Mouse (Mus musculus) ovary, postnatal 36 days (tissue): ENCODE data around the gene Syngr1.

Experiments used
- DNase-seq: peaks from one replicate; pipeline ENCODE4 v3.0.0; 2022; ENCODE audit warnings: low spot score, mixed read lengths

The Syngr1 gene

GRCm38 (mm10) chr15:80070095-80070644 lies 21.0 kb upstream of the Syngr1 start:
- no peak for DNase-seq

GRCm38 (mm10) chr15:80071951-80072437 lies 19.1 kb upstream of the Syngr1 start:
- no peak for DNase-seq

DNA sequence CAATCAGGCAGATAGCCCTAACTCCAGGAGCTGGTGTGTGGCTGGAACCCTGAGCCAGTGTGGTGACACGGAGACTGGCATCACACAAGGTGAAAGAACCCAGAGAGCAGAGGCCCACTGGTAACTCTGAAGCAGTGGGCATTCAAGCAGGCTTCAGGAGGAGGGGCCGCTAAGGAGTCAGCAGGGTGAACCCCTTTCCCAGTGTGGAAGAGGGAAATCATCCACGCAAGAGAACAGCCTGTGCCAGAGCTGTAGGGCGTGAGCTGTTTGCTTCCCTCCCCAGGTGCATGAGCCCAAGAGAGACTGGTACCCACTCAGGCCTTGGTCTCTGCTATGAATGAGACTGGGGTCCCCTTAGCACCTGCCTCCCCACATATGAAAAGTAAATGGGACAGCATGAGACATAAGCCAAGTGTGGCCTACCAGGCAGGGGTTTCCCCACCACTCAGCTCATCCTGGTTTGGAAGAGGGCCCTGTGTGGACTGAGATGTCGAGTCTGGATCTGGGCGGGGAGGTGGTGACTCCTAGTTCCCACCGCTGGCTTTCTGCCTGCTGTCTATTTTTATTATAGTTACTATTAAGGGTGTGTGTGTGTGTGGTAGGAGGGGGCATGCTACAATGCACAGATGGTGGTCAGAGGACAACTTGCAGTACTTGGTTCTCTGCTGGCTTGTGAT lies 18.4 kb upstream of the Syngr1 start:
- no peak for DNase-seq

GRCm38 (mm10) chr15:80073256-80073621 lies 17.9 kb upstream of the Syngr1 start:
- no peak for DNase-seq

GRCm38 (mm10) chr15:80074663-80075373 lies 16.3 kb upstream of the Syngr1 start:
- no peak for DNase-seq

- DNase-seq = no peak
These were observed 15.8 kb upstream of the Syngr1 start for GRCm38 (mm10) chr15:80075374-80075694.

DNA sequence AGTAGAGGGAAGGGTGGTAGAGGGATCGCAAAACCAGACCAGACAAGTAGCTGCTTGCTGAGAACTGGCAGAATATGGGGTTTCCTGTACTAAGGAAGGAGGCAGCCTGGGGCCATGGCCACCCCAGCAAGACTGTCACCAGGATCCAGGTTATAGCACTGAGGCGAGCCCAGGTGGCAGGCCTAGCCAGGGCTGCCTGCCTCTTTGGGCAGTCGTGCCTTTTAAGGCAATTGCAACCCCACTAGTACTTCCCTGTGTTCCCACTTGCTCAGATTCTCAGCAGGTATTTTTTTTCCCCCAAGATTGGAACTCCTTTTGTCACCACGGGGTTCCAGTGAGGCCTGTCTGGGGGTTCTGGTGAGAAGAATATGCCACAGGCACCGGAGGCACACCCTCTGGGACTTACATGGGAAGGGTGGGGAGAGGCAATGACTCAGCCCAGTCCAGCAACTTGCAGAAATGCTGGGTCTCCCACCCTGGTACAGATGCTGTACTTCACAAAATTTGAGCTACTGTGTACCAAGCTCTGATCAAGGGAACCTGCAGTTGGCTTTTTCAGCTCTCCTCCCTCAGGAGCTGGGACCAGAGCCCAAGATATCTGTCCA lies 15.3 kb upstream of the Syngr1 start:
- no peak for DNase-seq

- DNase-seq = peak; percentile 72
These were observed 14.6 kb upstream of the Syngr1 start for GRCm38 (mm10) chr15:80076338-80077136.

DNA sequence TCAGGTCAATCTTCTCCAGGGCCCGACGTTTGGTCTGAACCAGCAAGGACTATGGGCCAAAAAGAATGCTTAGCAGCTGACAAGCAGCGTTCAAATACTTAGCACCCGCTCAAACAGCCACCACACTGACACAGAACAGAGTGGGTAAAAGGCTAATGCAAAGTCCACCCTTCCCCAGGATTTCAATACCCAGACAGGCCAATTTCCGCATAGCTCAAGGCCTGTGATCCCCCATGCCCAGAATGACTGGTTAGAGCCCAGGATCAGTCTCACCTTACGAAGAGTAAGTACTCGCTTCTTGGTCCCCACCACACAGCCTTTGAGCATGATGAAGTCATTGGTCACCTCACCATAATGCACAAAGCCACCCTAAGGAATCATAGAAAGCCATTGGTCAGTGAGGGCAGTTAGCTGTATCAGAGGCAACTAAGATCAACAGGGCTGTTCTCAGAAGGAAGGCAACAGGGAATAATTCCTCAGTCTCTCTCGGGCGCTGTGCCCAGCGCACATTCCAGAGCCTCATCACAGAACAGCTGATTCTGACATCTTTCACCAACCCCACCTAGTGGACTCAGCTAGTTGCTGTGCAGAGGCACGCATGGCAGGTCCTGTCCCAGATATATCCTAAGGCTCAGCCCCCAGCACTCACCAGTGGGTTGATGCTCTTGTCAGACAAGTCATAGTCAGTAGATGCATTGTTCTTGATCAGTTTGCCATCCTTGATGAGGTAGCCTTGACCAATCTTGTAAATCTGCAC lies 12.9 kb upstream of the Syngr1 start:
- DNase-seq = no peak

DNA sequence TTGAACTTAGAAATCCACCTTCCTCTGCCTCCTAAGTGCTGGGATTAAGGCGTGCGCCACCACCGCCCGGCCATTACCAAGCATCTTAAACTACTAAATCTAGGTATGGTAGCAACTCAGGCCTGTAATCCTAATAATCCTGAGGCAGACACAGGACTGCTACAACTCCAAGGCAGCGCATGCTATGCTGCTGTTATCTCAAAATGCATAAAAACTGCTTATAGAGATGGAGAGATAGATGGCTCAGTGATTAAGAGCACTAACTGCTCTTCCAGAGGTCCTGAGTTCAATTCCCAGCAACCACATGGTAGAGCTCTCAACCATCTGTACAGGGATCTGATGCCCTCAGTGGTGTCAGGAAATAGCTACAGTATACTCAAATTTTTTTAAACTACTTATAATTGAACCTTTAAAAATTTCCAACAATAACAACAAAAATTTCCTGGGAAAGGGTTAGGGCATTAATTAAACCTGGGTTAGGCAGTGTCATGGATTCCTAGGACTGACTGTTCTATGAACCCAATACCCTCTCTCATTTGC lies 11.9 kb upstream of the Syngr1 start:
- no peak for DNase-seq

- DNase-seq = no peak
These were observed 11.2 kb upstream of the Syngr1 start for GRCm38 (mm10) chr15:80079954-80080353.

DNA sequence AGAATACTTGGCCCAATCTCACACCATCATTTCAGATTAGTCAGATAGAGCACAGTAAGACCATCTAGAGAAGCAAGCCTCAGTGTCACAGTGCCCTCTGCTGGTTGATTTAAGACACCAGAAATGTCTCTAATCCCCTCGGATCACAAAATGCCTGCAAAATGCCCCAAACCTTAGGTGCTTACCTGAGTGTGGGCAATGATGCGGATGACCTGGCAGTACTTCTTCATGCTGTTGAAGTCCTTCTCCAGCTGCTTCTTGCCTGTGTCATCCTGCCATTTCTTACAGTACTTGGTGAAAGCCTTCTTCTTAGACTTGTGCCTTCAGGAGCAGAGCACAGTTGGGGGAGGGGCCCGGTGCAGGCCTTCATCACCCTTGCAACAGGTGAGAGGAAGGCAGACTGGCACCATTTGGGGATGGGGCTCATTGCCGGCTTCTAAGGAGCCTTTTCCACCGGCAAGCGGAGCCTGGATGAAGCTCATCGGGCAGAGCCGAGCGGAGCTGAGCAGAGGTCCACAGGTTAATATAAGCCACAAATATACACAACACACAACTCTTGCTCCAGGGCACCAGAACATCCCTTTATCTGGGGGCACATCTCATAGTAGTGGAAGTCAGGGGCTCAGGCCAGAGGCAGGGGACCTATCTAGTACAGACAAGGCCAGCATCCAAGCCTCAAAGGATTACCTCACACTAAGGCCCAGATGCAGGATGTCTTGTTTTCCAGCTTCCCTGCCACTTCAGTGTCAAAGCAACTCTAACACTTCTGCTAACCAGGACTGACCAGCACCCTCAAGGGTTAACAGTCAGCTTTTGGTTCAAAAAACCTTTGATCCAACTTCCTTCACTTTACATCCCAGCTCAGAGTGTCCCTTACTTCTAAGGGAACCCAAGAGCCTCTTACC lies 10.2 kb upstream of the Syngr1 start:
- no peak for DNase-seq

DNA sequence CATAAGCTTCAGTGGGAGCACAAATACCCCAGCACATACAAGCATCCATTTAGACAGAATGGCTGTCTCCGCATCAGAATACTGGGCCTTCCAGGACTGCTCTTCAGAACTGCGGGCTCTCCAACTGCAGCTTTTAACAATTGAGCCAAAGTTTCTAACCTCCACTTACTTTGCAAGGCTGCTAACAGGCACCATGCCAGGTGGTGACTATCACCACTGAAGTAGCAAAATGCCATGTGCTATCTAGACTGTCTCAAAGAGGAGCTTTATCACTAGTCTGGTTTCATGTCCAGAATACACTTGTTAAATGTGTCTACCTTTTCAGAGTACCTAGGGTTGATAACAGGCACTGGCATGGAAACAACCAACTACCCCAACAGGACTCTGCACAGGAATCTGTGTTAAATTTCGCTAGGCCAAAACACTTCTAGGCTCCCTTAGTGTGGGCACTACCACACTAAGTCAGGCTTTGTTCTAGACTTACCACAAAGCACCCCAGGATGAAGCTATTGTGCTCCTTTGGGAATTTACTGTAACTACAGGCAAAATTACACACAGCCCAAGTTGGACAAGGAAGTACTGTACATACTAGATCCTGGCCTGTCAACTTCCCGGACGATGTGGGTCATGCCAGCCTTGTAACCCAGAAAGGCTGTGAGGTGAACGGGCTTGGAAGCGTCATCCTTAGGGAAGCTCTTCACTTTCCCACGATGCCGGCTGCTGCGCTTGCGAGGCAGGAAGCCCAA lies 9.2 kb upstream of the Syngr1 start:
- DNase-seq = no peak

DNA sequence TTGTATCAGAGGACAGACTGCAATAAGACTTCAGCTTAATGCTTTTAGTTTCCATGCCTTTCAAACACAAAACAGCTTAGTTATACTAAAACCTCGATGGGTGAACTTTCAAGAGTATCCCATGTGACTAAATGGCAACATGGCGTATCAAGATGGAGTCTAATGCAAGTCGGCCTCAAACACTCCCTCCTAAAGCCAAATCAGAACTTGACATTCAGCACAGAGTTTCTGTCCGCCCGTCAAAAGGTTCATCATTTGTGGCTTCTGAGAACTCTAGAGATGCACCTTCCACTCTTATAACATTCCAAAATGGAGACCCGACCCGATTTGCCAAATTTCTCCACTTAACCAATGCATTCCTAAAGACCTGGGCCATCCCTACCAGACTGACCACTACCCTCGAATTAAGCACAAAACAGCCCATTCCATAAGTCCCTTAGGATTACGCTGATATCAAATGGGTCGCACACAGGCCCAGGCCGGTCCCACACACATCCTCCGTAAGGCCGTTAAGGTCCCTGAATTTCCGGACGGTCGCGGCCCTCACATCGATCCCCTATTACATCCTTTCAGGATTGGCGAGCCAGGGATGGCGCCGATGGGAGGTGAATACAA lies 8.4 kb upstream of the Syngr1 start:
- no peak for DNase-seq

GRCm38 (mm10) chr15:80083276-80083731 lies 7.8 kb upstream of the Syngr1 start:
- DNase-seq = peak; percentile 98

DNA sequence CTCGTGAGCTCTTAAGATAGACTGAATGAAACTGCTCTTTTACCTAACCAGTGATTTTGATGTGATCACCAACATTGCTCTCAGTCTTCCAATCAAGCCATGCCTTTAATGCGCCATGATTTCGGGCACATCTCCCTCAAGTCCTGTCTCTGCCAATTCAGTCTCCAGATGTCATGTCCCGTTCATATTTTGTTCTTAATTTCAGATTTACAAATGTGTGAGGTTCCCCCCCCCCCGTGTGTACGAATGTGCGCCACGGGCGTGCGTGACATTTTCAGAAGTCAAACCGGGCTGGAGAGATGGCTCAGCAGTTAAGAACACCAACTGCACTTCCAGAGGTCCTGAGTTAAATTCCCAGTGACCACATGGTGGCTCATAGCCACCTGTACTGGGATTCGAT lies 7.4 kb upstream of the Syngr1 start:
- no peak for DNase-seq

DNA sequence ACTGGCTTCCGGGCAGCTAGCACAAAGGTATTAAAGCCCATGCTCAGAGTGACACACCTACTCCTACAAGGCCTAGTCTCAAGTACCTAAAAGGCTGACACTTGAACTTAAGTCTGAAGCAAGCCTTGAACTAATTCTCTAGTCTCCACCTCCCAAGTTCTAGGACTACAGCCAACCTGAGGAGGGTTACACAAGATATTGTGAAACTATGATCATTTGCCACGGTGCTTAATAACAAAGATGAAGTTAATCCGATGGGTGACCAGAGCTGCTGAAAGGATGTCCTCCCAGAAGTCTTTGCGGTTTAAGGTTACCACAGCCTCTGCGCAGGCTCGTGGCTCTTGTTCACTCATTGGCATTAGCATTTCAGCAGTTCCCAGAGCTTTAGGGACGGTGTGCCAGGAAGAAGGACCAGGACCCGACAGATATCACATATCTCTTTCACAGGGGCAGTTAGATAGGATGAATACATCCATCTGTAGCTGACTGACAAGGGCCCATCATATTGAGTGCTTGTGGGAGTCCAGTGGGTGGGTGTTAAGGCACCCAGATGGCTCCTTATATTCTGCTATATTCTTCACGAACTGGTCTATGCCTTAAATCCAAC lies 3.6 kb upstream of the Syngr1 start:
- DNase-seq = no peak

- DNase-seq = peak; percentile 86
These were observed 2.5 kb upstream of the Syngr1 start for GRCm38 (mm10) chr15:80088637-80089036.
